Mouse (Mus musculus) Muller cell, postnatal 12 days (primary cell): ENCODE measurements at regions not wholly inside any gene's neighbourhood (a gene's known extent, or its start where the extent isn't known, plus 50 kb on each side); places are given as distances from the start of the nearest gene placed in this dataset.

Experiments used
- DNase-seq: peaks from one replicate; pipeline ENCODE4 v3.0.0-alpha.2; 2015; ENCODE audit errors: inconsistent ontology term

- DNase-seq: no peak
Observed at GRCm38 (mm10) chr14:91354201-91354600, 2536.3 kb downstream of the Pcdh9 start.

- DNase-seq: peak; percentile 58
Observed at GRCm38 (mm10) chr14:91326683-91327098, 2563.8 kb downstream of the Pcdh9 start.
